Mouse (Mus musculus) testis, adult 2 months (tissue): ENCODE results near the gene Nsun3. TPM values are rescaled to one million over a fixed set of nuclear protein-coding genes. Genes with fewer than 3 reads are reported as not detected.

Source experiments
- H3K27ac ChIP-seq: fragments of 200-500 bp; 2 replicates; pipeline ENCODE4 v1.5.1; 2012; ENCODE audit warnings: low read depth, low read length; ENCODE audit not compliant: control insufficient read depth, insufficient read depth
- H3K27me3 ChIP-seq: fragments of 200-500 bp; 2 replicates; pipeline ENCODE4 v1.6.1; 2012; ENCODE audit warnings: mild to moderate bottlenecking, low read length, moderate library complexity; ENCODE audit not compliant: control insufficient read depth, insufficient read depth
- H3K36me3 ChIP-seq: fragments of 200-500 bp; 2 replicates; pipeline ENCODE4 v1.6.1; 2012; ENCODE audit warnings: mild to moderate bottlenecking, low read length; ENCODE audit not compliant: control insufficient read depth, insufficient read depth
- H3K4me1 ChIP-seq: fragments of 200-500 bp; 2 replicates; pipeline ENCODE4 v1.6.1; 2012; ENCODE audit warnings: low read length; ENCODE audit not compliant: control insufficient read depth, insufficient read depth
- H3K4me3 ChIP-seq: fragments of 200-500 bp; 2 replicates; pipeline ENCODE4 v1.5.1; 2012; ENCODE audit warnings: low read depth, mild to moderate bottlenecking, low read length, moderate library complexity, mixed read lengths; ENCODE audit not compliant: control insufficient read depth
- CTCF ChIP-seq: fragments of 200-500 bp; IDR thresholded peaks from 2 replicates; pipeline ENCODE4 v1.5.1; 2012; ENCODE audit warnings: low read depth, mild to moderate bottlenecking, inconsistent platforms, low read length, moderate library complexity; ENCODE audit not compliant: control insufficient read depth, insufficient read depth, insufficient replicate concordance
- POLR2A ChIP-seq: fragments of 200-500 bp; IDR thresholded peaks from 2 replicates; pipeline ENCODE4 v1.6.1; 2012; ENCODE audit warnings: low read depth, mild to moderate bottlenecking, inconsistent platforms, low read length, moderate library complexity; ENCODE audit not compliant: control insufficient read depth
- polyA plus RNA-seq: library from polyadenylated mRNA; depleted of rRNA; stranded (reverse); fragments of >200 nt; gene quantifications from 2 replicates; pipeline ENCODE4 v1.2.3, GENCODE M21; 2012; rRNA removed

The Nsun3 gene
- polyA plus RNA-seq, 1 experiment = 4.6 TPM

GRCm38 (mm10) chr16:62685494-62685893 is 101.1 kb downstream of the Nsun3 start:
- Histone ChIP-seq H3K4me3 (no peak overlapping the region), H3K4me1 (no peaks in the 10 kb centered on the region), H3K27ac (no peak overlapping the region), H3K36me3 (no peaks in the 10 kb centered on the region), H3K27me3 (no peaks in the 10 kb centered on the region)
- no peak for TF ChIP-seq POLR2A
- TF ChIP-seq CTCF = no peak

Other genes starting within 250 kb of the Nsun3 start
- not detected in 2 replicates for gene Stx19, start 27.9 kb upstream of the Nsun3 start, polyA plus RNA-seq
- gene Arl13b, start 60.2 kb upstream of the Nsun3 start, polyA plus RNA-seq = 31.3 and 31.4 TPM in 2 replicates
- 6.9 and 8.9 TPM in 2 replicates for gene Pros1, start 67.5 kb upstream of the Nsun3 start, polyA plus RNA-seq